Mouse (Mus musculus): ENCODE results near the gene Tbxas1.

DNA sequence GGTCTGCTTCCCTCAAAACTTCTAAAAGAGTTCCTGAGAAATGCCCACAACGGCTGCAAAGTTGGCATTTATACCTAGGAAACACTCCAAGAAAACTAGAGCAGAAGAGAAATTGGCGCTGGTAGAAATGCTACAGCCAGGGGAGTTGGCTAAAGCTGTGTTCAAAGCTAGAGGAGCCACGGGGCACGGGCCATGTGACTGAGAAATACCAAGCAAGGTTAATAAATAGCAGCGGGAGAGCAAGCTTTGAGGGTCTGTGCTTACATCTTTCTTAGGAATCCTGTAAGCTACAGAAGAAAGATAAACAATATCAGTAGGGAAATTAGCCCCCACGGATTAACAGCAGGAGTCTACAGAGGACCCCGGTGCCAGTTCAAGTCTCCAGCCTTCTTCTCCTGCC is 107.9 kb downstream of the Tbxas1 start:
- TF ChIP-seq CTCF (IDR thresholded peaks at IDR 0.05; ENCODE audit: low read depth) (no peak), EP300 (IDR thresholded peaks at IDR 0.05; ENCODE audit: low read depth) (no peak)

Data from liver, embryonic 14.5 days (tissue).